Mouse (Mus musculus) cerebellum, adult 2 months (tissue): ENCODE results near the gene Gm10837.

Source experiments
- CTCF ChIP-seq: fragments of 200-500 bp; IDR thresholded peaks from 2 replicates; pipeline ENCODE4 v1.5.1; 2011; ENCODE audit warnings: low read depth, mild to moderate bottlenecking, control low read depth, low read length, moderate library complexity, borderline replicate concordance; ENCODE audit not compliant: insufficient read depth
- POLR2A ChIP-seq: fragments of 200-500 bp; IDR thresholded peaks from 2 replicates; pipeline ENCODE4 v1.6.1; 2011; ENCODE audit warnings: low read length, control low read depth, borderline replicate concordance; ENCODE audit not compliant: insufficient read depth

DNA sequence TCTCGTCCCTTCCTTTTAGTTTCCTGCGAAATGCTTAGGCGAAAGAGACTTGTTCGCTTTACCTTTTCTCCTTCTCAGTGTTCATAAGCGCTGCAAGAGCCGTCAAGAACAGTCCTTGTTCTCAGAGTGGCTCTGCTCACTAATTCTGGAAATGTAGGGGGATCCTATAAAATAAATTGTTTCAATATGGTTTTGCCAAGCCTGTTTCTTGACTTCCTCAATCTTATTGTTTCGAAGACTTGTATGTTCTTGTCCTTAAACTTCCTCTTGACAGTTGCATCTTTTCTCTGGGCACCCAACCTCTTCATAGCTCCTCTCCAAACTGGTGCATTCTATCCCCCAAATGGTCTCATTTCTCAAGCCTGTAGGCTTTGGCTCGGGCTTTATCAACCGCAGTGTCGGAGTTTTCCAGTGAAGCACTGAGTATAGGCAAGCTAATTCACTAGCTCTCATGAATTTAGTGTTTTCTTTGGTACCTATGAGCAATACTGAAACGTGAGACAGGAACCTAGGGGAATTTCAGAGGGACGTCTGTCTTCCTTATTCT lies 4.7 kb upstream of the Gm10837 start:
- TF ChIP-seq CTCF (no peak), POLR2A (no peak)
